Mouse (Mus musculus) midbrain, embryonic 13.5 days (tissue): Measurements from ENCODE around the gene Slc6a4. TPM values are rescaled to one million over a fixed set of nuclear protein-coding genes. Genes with fewer than 3 reads are reported as not detected.
A peak's percentile ranks its signal among the peaks of the same experiment; 100 is the strongest.

Experiments used
- ATAC-seq: fragments of 200-750 bp; cut with Nextera tagmentation; 2 replicates; pipeline ENCODE4 v1.8.0; 2017; ENCODE audit warnings: mild to moderate bottlenecking, moderate TSS enrichment, moderate library complexity
- H3K27ac ChIP-seq: fragments of 300-500 bp; sonication (generic); 2 replicates; pipeline ENCODE4 v1.5.1; 2015; ENCODE audit warnings: inconsistent platforms, mild to moderate bottlenecking, moderate library complexity
- H3K27me3 ChIP-seq: fragments of 300-500 bp; sonication (generic); 2 replicates; pipeline ENCODE4 v1.6.1; 2015; ENCODE audit warnings: mild to moderate bottlenecking, inconsistent platforms
- H3K36me3 ChIP-seq: fragments of 300-500 bp; sonication (generic); 2 replicates; pipeline ENCODE4 v1.6.1; 2015; ENCODE audit warnings: mild to moderate bottlenecking, inconsistent platforms
- H3K4me1 ChIP-seq: fragments of 300-500 bp; sonication (generic); replicated peaks from 2 replicates; pipeline ENCODE4 v1.6.1; 2015; ENCODE audit warnings: inconsistent platforms
- H3K4me2 ChIP-seq: fragments of 300-500 bp; sonication (generic); replicated peaks from 2 replicates; pipeline ENCODE4 v1.6.1; 2015; ENCODE audit warnings: moderate library complexity, mild to moderate bottlenecking, inconsistent platforms
- H3K4me3 ChIP-seq: fragments of 300-500 bp; sonication (generic); replicated peaks from 2 replicates; pipeline ENCODE4 v1.5.1; 2015; ENCODE audit warnings: mild to moderate bottlenecking, inconsistent platforms
- H3K9ac ChIP-seq: fragments of 300-500 bp; sonication (generic); replicated peaks from 2 replicates; pipeline ENCODE4 v1.6.1; 2015; ENCODE audit warnings: mild to moderate bottlenecking, inconsistent platforms
- H3K9me3 ChIP-seq: fragments of 300-500 bp; sonication (generic); 2 replicates; pipeline ENCODE4 v1.6.1; 2016; ENCODE audit warnings: mild to moderate bottlenecking, inconsistent platforms
- WGBS: fragments of 180-500 bp; shearing (Covaris S2); methylation state at CpG from one replicate; pipeline ENCODE4 v1.1.7; 2015; 5-methylcytosine and 5-hydroxymethylcytosine counted together
- microRNA counts: library from miRNA; unstranded; fragments of <30 nt; microRNA quantifications from one replicate; lab custom pipeline; 2016
- microRNA-seq: library from miRNA; unstranded; fragments of <30 nt; microRNA quantifications from one replicate; pipeline ENCODE4, GENCODE M21; 2016
- polyA plus RNA-seq: library from polyadenylated mRNA; unstranded; fragments of >200 nt; fragmentation: Nextera tagmentation; extraction: Ambion mirVana; gene quantifications from 2 replicates; pipeline ENCODE4 v1.2.1, GENCODE M21; 2015

The Slc6a4 gene
- polyA plus RNA-seq, 1 experiment from 2014 or later, result 7.0 TPM

GRCm38 (mm10) chr11:77078273-77079134 is 80.1 kb downstream of the Slc6a4 start, which contains the start of gene Nsrp1:
Gene Nsrp1 (minus strand): TSS chr11:77078435.
- peak; percentile 100 for ATAC-seq
- H3K27ac ChIP-seq, result peak within 1 kb of the TSS; percentile 91
- H3K9me3 ChIP-seq, result no peaks in the 10 kb centered on the region
- peaks cover 25% of the 10 kb centered on the region for H3K27me3 ChIP-seq
- peak within 1 kb of the TSS; percentile 84 for H3K9ac ChIP-seq
- 4% methylated on average over 48 of the region's 48 CpGs for WGBS
- H3K36me3 ChIP-seq, result peaks cover 25% of the 10 kb centered on the region
- H3K4me2 ChIP-seq, result peak within 1 kb of the TSS; percentile 97
- H3K4me3 ChIP-seq, result peak within 1 kb of the TSS; percentile 92
- peaks cover 9% of the 10 kb centered on the region for H3K4me1 ChIP-seq

GRCm38 (mm10) chr11:77079361-77079760 is 81.0 kb downstream of the Slc6a4 start:
- 100% methylated on average over 1 of the region's 1 CpGs for WGBS
- Histone ChIP-seq H3K4me2 (no peak overlapping the region), H3K4me3 (no peak overlapping the region), H3K27ac (no peak overlapping the region), H3K4me1 (peaks cover 9% of the 10 kb centered on the region), H3K9me3 (no peaks in the 10 kb centered on the region), H3K36me3 (peaks cover 18% of the 10 kb centered on the region), H3K27me3 (peaks cover 25% of the 10 kb centered on the region), H3K9ac (no peak overlapping the region)
- no peak for ATAC-seq

MicroRNAs encoded within 50 kb of the gene (microRNA counts, 519-probe panel; counts per million panel counts)
- microRNA mmu-miR-423-3p (lab: Ali Mortazavi, UCI) (4,313 counts per million, percentile 79 among the panel's probes with 10 or more counts), microRNA mmu-miR-423-5p (lab: Ali Mortazavi, UCI) (3,795 counts per million, percentile 72 among the panel's probes with 10 or more counts)

Small RNAs within 50 kb of the gene (microRNA-seq; reads per million reads assigned to microRNA genes)
- 6,157 reads per million, percentile 92 among the genes with 10 or more reads in this experiment for gene Mir423

Other genes starting within 250 kb of the Slc6a4 start
- 24.3 and 24.7 TPM in 2 replicates for gene Gosr1, start 235.0 kb upstream of the Slc6a4 start, polyA plus RNA-seq
- 5.8 and 6.5 TPM in 2 replicates for gene Cpd, start 151.6 kb upstream of the Slc6a4 start, polyA plus RNA-seq
- not detected in 2 replicates for gene Tmigd1, start 96.4 kb upstream of the Slc6a4 start, polyA plus RNA-seq
- 163 and 172 TPM in 2 replicates for gene Blmh, start 73.8 kb upstream of the Slc6a4 start, polyA plus RNA-seq
- 73.9 and 78.5 TPM in 2 replicates for gene Nsrp1, start 79.8 kb downstream of the Slc6a4 start, polyA plus RNA-seq
- 0.73 and 1.1 TPM in 2 replicates for gene Efcab5, start 190.4 kb downstream of the Slc6a4 start, polyA plus RNA-seq
- gene Ssh2, start 217.7 kb downstream of the Slc6a4 start, polyA plus RNA-seq, result 17.8 and 19.2 TPM in 2 replicates